Mouse (Mus musculus) thymus, adult 2 months (tissue): ENCODE measurements around the gene Prmt1.

Experiments
- CTCF ChIP-seq: fragments of 200-500 bp; IDR thresholded peaks from 2 replicates; pipeline ENCODE4 v1.5.1; 2012; ENCODE audit warnings: mild to moderate bottlenecking, control low read depth, low read length, moderate library complexity, borderline replicate concordance; ENCODE audit not compliant: control insufficient read depth, poor library complexity, insufficient read depth; ENCODE audit errors: extremely low read depth
- POLR2A ChIP-seq: fragments of 200-500 bp; IDR thresholded peaks from 2 replicates; pipeline ENCODE4 v1.6.1; 2012; ENCODE audit warnings: mild to moderate bottlenecking, low read length, control low read depth, moderate library complexity; ENCODE audit not compliant: control insufficient read depth, poor library complexity, insufficient read depth; ENCODE audit errors: extremely low read depth

GRCm38 (mm10) chr7:45017242-45018061 is 31.1 kb upstream of the Prmt1 start, which contains the start of gene Rras:
- TF ChIP-seq CTCF (no peak), POLR2A (no peak)
